Mouse (Mus musculus) CH12.LX (cell line): ENCODE measurements around the gene Txndc16. TPM values are rescaled to one million over a fixed set of nuclear protein-coding genes. Genes with fewer than 3 reads are reported as not detected.
A peak's percentile ranks its signal among the peaks of the same experiment; 100 is the strongest.

Source experiments
- DNase-seq: peaks from one replicate; pipeline ENCODE4 v3.0.0-alpha.2; 2013; ENCODE audit errors: extremely low read depth
- H3K27ac ChIP-seq: 2 replicates; pipeline ENCODE4 v1.5.1; 2012; ENCODE audit warnings: low read depth, mild to moderate bottlenecking, control low read depth, moderate library complexity; ENCODE audit not compliant: insufficient read depth
- H3K27me3 ChIP-seq: replicated peaks from 2 replicates; pipeline ENCODE3; 2012; ENCODE audit warnings: inconsistent platforms
- H3K36me3 ChIP-seq, 2 experiments: replicated peaks in 1 of 2; 2 replicates each; pipeline versions ENCODE3 to v1.6.1; 2012; ENCODE audit warnings: inconsistent platforms in 1 of 2, low read length in 1 of 2, mild to moderate bottlenecking in 1 of 2, mixed read lengths in 1 of 2, moderate library complexity in 1 of 2; ENCODE audit not compliant: control insufficient read depth in 1 of 2, insufficient read depth in 1 of 2
- H3K4me1 ChIP-seq, 2 experiments: 2 replicates each; pipeline ENCODE4 v1.6.1; 2012; ENCODE audit warnings: inconsistent platforms in 1 of 2, moderate library complexity in 1 of 2; ENCODE audit not compliant: insufficient read depth in 2 of 2, control insufficient read depth in 1 of 2
- H3K4me2 ChIP-seq: 2 replicates; pipeline ENCODE4 v1.6.1; 2012; ENCODE audit warnings: low read depth, mild to moderate bottlenecking, control low read depth; ENCODE audit not compliant: poor library complexity, insufficient read depth, severe bottlenecking
- H3K4me3 ChIP-seq, 3 experiments: fragments of 150-350 bp in 1 of 3; sonication (generic) in 1 of 3; replicated peaks in 1 of 3; 2 replicates each; pipeline versions ENCODE3 to v1.5.1; 2011 to 2012; ENCODE audit warnings: low read depth in 2 of 3, low read length in 2 of 3, mild to moderate bottlenecking in 2 of 3, moderate library complexity in 2 of 3, control low read depth in 1 of 3, improper control_type of control experiment in 1 of 3, inconsistent platforms in 1 of 3, mixed read lengths in 1 of 3; ENCODE audit not compliant: poor library complexity in 1 of 3
- H3K79me2 ChIP-seq: replicated peaks from 2 replicates; pipeline ENCODE4 v1.6.1; 2012; ENCODE audit warnings: mild to moderate bottlenecking, moderate library complexity; ENCODE audit not compliant: control insufficient read depth, poor library complexity, insufficient read depth, severe bottlenecking; ENCODE audit errors: extremely low read depth
- H3K9ac ChIP-seq: 2 replicates; pipeline ENCODE4 v1.6.1; 2012; ENCODE audit warnings: low read depth, mild to moderate bottlenecking, control low read depth, moderate library complexity; ENCODE audit not compliant: insufficient read depth
- H3K9me3 ChIP-seq: replicated peaks from 2 replicates; pipeline ENCODE3; 2012; ENCODE audit warnings: low read length, inconsistent platforms, mixed read lengths
- BHLHE40 ChIP-seq: IDR thresholded peaks from 2 replicates; pipeline ENCODE4 v1.6.1; 2011; ENCODE audit warnings: mild to moderate bottlenecking, low read depth, low read length, improper control_type of control experiment
- CHD2 ChIP-seq: IDR thresholded peaks from 2 replicates; pipeline ENCODE4 v1.6.1; 2011; ENCODE audit warnings: low read length, improper control_type of control experiment
- CTCF ChIP-seq, 2 experiments: IDR thresholded peaks in 1 of 2; conservative IDR thresholded peaks in 1 of 2; 2 replicates each; pipeline ENCODE4 v1.5.1; 2011 to 2012; ENCODE audit warnings: low read depth in 2 of 2, low read length in 2 of 2, improper control_type of control experiment in 1 of 2, inconsistent platforms in 1 of 2, mild to moderate bottlenecking in 1 of 2, moderate library complexity in 1 of 2
- E2F4 ChIP-seq: IDR thresholded peaks from 2 replicates; pipeline ENCODE4 v1.6.1; 2011; ENCODE audit warnings: low read depth, low read length, improper control_type of control experiment; ENCODE audit not compliant: insufficient replicate concordance
- EP300 ChIP-seq: IDR thresholded peaks from 2 replicates; pipeline ENCODE4 v1.6.1; 2011; ENCODE audit warnings: low read length, improper control_type of control experiment
- ETS1 ChIP-seq: conservative IDR thresholded peaks from 2 replicates; pipeline ENCODE4 v1.6.1; 2012; ENCODE audit warnings: low read depth, mild to moderate bottlenecking, inconsistent platforms, low read length, improper control_type of control experiment, moderate library complexity
- HCFC1 ChIP-seq: IDR thresholded peaks from 2 replicates; pipeline ENCODE4 v1.6.1; 2012; ENCODE audit warnings: low read depth, mild to moderate bottlenecking, inconsistent platforms, low read length, improper control_type of control experiment
- JUN ChIP-seq: IDR thresholded peaks from 2 replicates; pipeline ENCODE4 v1.6.1; 2011; ENCODE audit warnings: low read depth, mild to moderate bottlenecking, low read length, improper control_type of control experiment, moderate library complexity; ENCODE audit not compliant: insufficient read depth
- JUND ChIP-seq: conservative IDR thresholded peaks from 2 replicates; pipeline ENCODE4 v1.6.1; 2011; ENCODE audit warnings: low read depth, low read length, improper control_type of control experiment
- KAT2A ChIP-seq: IDR thresholded peaks from 2 replicates; pipeline ENCODE4 v1.6.1; 2012; ENCODE audit warnings: low read length, improper control_type of control experiment, inconsistent platforms; ENCODE audit not compliant: insufficient replicate concordance
- MAFK ChIP-seq: IDR thresholded peaks from 2 replicates; pipeline ENCODE4 v1.6.1; 2011; ENCODE audit warnings: low read length, improper control_type of control experiment; ENCODE audit not compliant: insufficient replicate concordance
- MAX ChIP-seq: IDR thresholded peaks from 2 replicates; pipeline ENCODE4 v1.6.1; 2011; ENCODE audit warnings: low read length, improper control_type of control experiment
- MAZ ChIP-seq: IDR thresholded peaks from 2 replicates; pipeline ENCODE4 v1.6.1; 2012; ENCODE audit warnings: low read depth, mild to moderate bottlenecking, inconsistent platforms, low read length, improper control_type of control experiment, moderate library complexity
- MEF2A ChIP-seq: IDR thresholded peaks from 2 replicates; pipeline ENCODE4 v1.6.1; 2014; ENCODE audit warnings: low read depth, mild to moderate bottlenecking, inconsistent platforms, low read length, improper control_type of control experiment, borderline replicate concordance
- MXI1 ChIP-seq: IDR thresholded peaks from 2 replicates; pipeline ENCODE4 v1.6.1; 2011; ENCODE audit warnings: mild to moderate bottlenecking, low read depth, low read length, improper control_type of control experiment
- NELFE ChIP-seq: IDR thresholded peaks from 2 replicates; pipeline ENCODE4 v1.6.1; 2011; ENCODE audit warnings: low read depth, low read length, improper control_type of control experiment
- NRF1 ChIP-seq: IDR thresholded peaks from 2 replicates; pipeline ENCODE4 v1.6.1; 2014; ENCODE audit warnings: low read depth, mild to moderate bottlenecking, inconsistent platforms, low read length, improper control_type of control experiment, moderate library complexity
- PAX5 ChIP-seq: IDR thresholded peaks from 2 replicates; pipeline ENCODE4 v1.6.1; 2012; ENCODE audit warnings: low read length, inconsistent platforms, mixed read lengths
- POLR2A ChIP-seq: IDR thresholded peaks from 2 replicates; pipeline ENCODE4 v1.6.1; 2011; ENCODE audit warnings: low read depth, mild to moderate bottlenecking, improper control_type of control experiment, low read length
- POLR2AphosphoS2 ChIP-seq: IDR thresholded peaks from 2 replicates; pipeline ENCODE4 v1.6.1; 2011; ENCODE audit warnings: low read depth, low read length, improper control_type of control experiment
- RAD21 ChIP-seq: IDR thresholded peaks from 2 replicates; pipeline ENCODE4 v1.6.1; 2011; ENCODE audit warnings: low read depth, mild to moderate bottlenecking, low read length, improper control_type of control experiment, moderate library complexity
- SIN3A ChIP-seq: IDR thresholded peaks from 2 replicates; pipeline ENCODE4 v1.6.1; 2012; ENCODE audit warnings: low read length, improper control_type of control experiment, inconsistent platforms
- TBP ChIP-seq: conservative IDR thresholded peaks from 2 replicates; pipeline ENCODE4 v1.6.1; 2011; ENCODE audit warnings: low read depth, low read length, improper control_type of control experiment
- TCF12 ChIP-seq: IDR thresholded peaks from 2 replicates; pipeline ENCODE4 v1.6.1; 2014; ENCODE audit warnings: low read depth, mild to moderate bottlenecking, inconsistent platforms, low read length, improper control_type of control experiment
- UBTF ChIP-seq: IDR thresholded peaks from 2 replicates; pipeline ENCODE4 v1.6.1; 2012; ENCODE audit warnings: low read depth, mild to moderate bottlenecking, inconsistent platforms, low read length, improper control_type of control experiment, moderate library complexity
- USF2 ChIP-seq: conservative IDR thresholded peaks from 2 replicates; pipeline ENCODE4 v1.6.1; 2011; ENCODE audit warnings: low read depth, low read length, improper control_type of control experiment
- ZC3H11A ChIP-seq: IDR thresholded peaks from 2 replicates; pipeline ENCODE4 v1.6.1; 2012; ENCODE audit warnings: low read depth, mild to moderate bottlenecking, inconsistent platforms, low read length, improper control_type of control experiment
- ZNF384 ChIP-seq: IDR thresholded peaks from 2 replicates; pipeline ENCODE4 v1.6.1; 2012; ENCODE audit warnings: low read depth, low read length, improper control_type of control experiment, inconsistent platforms
- dilution Hi-C: fragments of 300-500 bp; cut with MboI; formaldehyde crosslinking; loops from 2 replicates; pipeline ENCODE4 v1.14.3; 2020; ENCODE audit warnings: low sequenced_read_pairs; ENCODE audit not compliant: extremely low pct_unique_long_range_greater_than_20kb, extremely low pct_ligation_motif_present
- in situ Hi-C: fragments of 300-500 bp; cut with MboI; formaldehyde crosslinking; loops from 3 replicates; pipeline ENCODE4 v1.14.3; 2019; ENCODE audit warnings: low sequenced_read_pairs, low pct_ligation_motif_present, low pct_unique_long_range_greater_than_20kb, mixed read lengths
- polyA plus RNA-seq: library from polyadenylated mRNA; unstranded; fragments of >175 nt; gene quantifications from 2 replicates; pipeline ENCODE4 v1.2.1, GENCODE M21; 2012; ENCODE audit warnings: low read depth; ENCODE audit not compliant: insufficient read length
- total RNA-seq, 2 experiments: library from RNA; depleted of rRNA; stranded (reverse); fragments of 300-350 nt in 1 of 2; fragments of >200 nt in 1 of 2; gene quantifications; 2 replicates each; pipeline ENCODE4 v1.2.3; 2012 to 2014

The Txndc16 gene
- total and polyA plus RNA-seq, 3 experiments: 7.8 to 15.2 (median 8.0) TPM

DNA sequence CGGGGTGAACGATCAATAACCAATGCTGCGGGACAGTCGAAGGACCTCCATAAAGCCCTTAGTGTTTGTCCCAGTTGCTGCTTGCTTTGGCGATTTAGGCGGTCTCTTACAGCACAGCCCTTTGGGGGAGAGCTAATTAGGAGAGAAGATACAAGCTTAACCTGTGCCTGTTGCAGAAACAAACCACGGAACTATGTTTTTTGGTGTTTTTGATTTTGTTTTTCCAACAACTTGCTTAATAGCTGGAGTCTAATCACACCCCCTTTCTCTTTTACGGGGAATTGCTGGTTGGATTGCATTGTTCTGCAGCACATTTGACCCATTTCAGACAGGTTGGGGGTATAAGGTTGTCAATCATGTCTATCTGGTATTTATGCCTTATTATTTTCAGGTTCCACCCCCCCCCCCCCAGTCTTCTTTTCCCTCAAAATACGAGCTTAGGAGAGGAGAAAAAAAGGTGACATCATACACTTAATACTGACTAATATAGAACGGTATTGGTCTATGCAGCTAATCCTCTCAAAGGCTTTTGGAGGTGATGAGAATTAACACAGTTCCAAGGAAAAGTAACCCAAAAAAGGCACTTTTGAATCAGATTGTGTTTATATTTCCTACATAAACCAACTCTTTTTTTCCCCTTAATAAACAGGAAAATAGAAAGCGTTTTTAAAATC lies 966 bp upstream of the Txndc16 start:
- Histone ChIP-seq H3K27me3 (peaks cover 20% of the 10 kb centered on the region), H3K9ac (no peak overlapping the region; the same call in 1 of the 2 replicates)
- TF ChIP-seq JUN (no peak), ZNF384 (no peak), KAT2A (no peak), BHLHE40 (no peak), RAD21 (no peak), SIN3A (no peak), UBTF (no peak), CTCF (conservative IDR thresholded peaks at IDR 0.05 in 1 of 2, IDR thresholded peaks at IDR 0.05 in 1 of 2; ENCODE audit: low read depth in 2 of 2, low read length in 2 of 2) (no peak), CHD2 (no peak), MXI1 (no peak), MEF2A (no peak), ZC3H11A (no peak), NELFE (no peak), USF2 (no peak), PAX5 (no peak), JUND (no peak)
- TF ChIP-seq, all 38 proteins: peak for 0
- Histone ChIP-seq H3K79me2 (peaks cover 5% of the 10 kb centered on the region), H3K4me2 (peak overlapping the region; percentile 60), H3K27ac (no peak overlapping the region), H3K9me3 (no peaks in the 10 kb centered on the region), H3K36me3 (no peaks in the 10 kb centered on the region), H3K4me1 (peaks cover 0 to 24% of the 10 kb centered on the region in 2 experiments; a peak in 2 of 4 replicates), H3K4me3 (peak overlapping the region in 2 of 3 experiments; percentile 37 to 77)
- dilution Hi-C loops: no loop called here
- in situ Hi-C loops: no loop called here
- DNase-seq: no peak

DNA sequence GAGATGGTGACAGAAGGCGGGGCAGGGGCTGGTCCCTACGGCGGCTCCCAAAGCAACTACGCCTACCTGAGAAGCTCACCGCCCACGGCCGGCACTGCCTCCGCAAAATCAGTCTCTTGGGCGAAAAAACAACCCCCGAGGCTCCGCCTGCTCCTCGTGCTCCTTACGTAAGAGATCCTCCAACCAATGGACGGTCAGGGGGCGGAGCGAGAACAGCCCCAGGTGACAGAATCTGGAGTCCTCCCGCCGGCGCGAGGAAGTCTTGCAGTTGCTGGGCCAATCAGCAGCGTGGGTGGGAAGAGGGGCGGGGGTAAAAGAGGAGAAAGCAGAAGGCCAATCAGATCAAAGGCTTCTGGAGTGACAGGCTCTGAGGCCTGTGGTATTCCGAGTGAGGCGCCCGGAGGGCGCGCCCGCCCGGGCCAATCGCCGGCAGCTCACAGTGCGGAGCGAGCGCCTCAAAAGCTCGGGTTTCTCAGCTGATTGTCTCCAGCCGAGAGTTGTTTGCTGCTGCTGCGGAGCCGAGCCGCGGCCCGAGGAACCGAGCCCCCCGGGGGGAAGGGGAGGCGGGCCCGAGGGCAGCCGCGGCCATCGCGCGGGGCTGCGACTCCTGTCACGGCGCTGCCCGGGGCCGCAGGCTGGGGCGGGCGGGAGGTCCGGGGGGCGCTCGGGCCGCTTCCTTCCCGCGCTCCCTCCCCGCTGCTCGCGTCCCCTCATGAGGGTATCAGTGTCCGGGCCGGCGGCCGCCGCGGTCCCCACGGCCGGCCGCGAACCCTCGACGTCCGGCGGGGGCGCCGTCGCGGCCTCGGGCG lies 643 bp downstream of the Txndc16 start, which contains the start of gene Gpr137c:
Gpr137c (plus strand) TSS at position 437 of the 809 bp plus-strand sequence.
- in situ Hi-C loops: no loop called here
- Histone ChIP-seq H3K9ac (peak within 1 kb of the TSS; percentile 79), H3K9me3 (no peaks in the 10 kb centered on the region), H3K4me3 (peak within 1 kb of the TSS; percentile 56 to 77 (median 71)), H3K4me2 (peak within 1 kb of the TSS; percentile 78), H3K27me3 (peaks cover 20% of the 10 kb centered on the region), H3K36me3 (no peaks in the 10 kb centered on the region), H3K4me1 (peaks cover 0 to 24% of the 10 kb centered on the region in 2 experiments; a peak in 2 of 4 replicates), H3K27ac (peak within 1 kb of the TSS; percentile 32; the same call in 1 of the 2 replicates), H3K79me2 (peaks cover 5% of the 10 kb centered on the region)
- peak; percentile 100 for DNase-seq
- dilution Hi-C loops: no loop called here
- TF ChIP-seq UBTF (no peak; the same call in 1 of the 2 replicates), MXI1 (peak; percentile 84), POLR2A (peak; percentile 65), NRF1 (peak; percentile 52; the same call in 1 of the 2 replicates), USF2 (peak; percentile 20; the same call in 1 of the 2 replicates), MAFK (no peak), E2F4 (peak; percentile 82; the same call in 1 of the 2 replicates), HCFC1 (peak; percentile 35; the same call in 1 of the 2 replicates), MAZ (peak; percentile 87), CHD2 (peak; percentile 86), ZNF384 (peak; percentile 33; the same call in 1 of the 2 replicates), MAX (peak; percentile 87), ETS1 (no peak), POLR2AphosphoS2 (no peak), MEF2A (peak; percentile 24; the same call in 1 of the 2 replicates), EP300 (no peak), BHLHE40 (peak; percentile 89), TCF12 (peak; percentile 55; the same call in 1 of the 2 replicates), TBP (0 out of 2 replicates have a peak, but pooled peaks have one; percentile 32), NELFE (peak; percentile 51)
